Mouse (Mus musculus): ENCODE data around the gene Nutf2.

The Nutf2 gene

GRCm38 (mm10) chr8:105855248-105856167, 4.9 kb upstream of the Nutf2 start:
- peak; percentile 65 for DNase-seq (ENCODE audit: low read depth, low spot score)

GRCm38 (mm10) chr8:105856168-105856835, 4.1 kb upstream of the Nutf2 start:
- no peak for DNase-seq (ENCODE audit: low read depth, low spot score)

GRCm38 (mm10) chr8:105858495-105858894, 1.9 kb upstream of the Nutf2 start:
- no peak for DNase-seq (ENCODE audit: low read depth, low spot score)

- DNase-seq (ENCODE audit: low read depth, low spot score) = no peak
Measured at GRCm38 (mm10) chr8:105859314-105859713, 1.1 kb upstream of the Nutf2 start.

- no peak for DNase-seq (ENCODE audit: low read depth, low spot score)
Measured at GRCm38 (mm10) chr8:105861951-105862350, 1.6 kb downstream of the Nutf2 start.

- DNase-seq (ENCODE audit: low read depth, low spot score) = no peak
Measured at GRCm38 (mm10) chr8:105866364-105867029, 6.1 kb downstream of the Nutf2 start.

- no peak for DNase-seq (ENCODE audit: low read depth, low spot score)
Measured at GRCm38 (mm10) chr8:105874301-105874700, 13.9 kb downstream of the Nutf2 start.

- DNase-seq (ENCODE audit: low read depth, low spot score) = peak; percentile 90
Measured at GRCm38 (mm10) chr8:105880754-105881520, 20.6 kb downstream of the Nutf2 start, which contains the start of gene Edc4. TSS of gene Edc4 (plus strand) at chr8:105880881.

GRCm38 (mm10) chr8:105889756-105890465, 29.5 kb downstream of the Nutf2 start:
- no peak for DNase-seq (ENCODE audit: low read depth, low spot score)

- no peak for DNase-seq (ENCODE audit: low read depth, low spot score)
Measured at GRCm38 (mm10) chr8:105890870-105891269, 30.5 kb downstream of the Nutf2 start.

- DNase-seq (ENCODE audit: low read depth, low spot score) = no peak
Measured at GRCm38 (mm10) chr8:105892432-105892831, 32.1 kb downstream of the Nutf2 start.

- DNase-seq (ENCODE audit: low read depth, low spot score) = peak; percentile 78
Measured at GRCm38 (mm10) chr8:105893339-105893738, 33.0 kb downstream of the Nutf2 start, which contains the start of gene Nrn1l. TSS of gene Nrn1l (plus strand) at chr8:105893567.

GRCm38 (mm10) chr8:105897801-105898480, 37.6 kb downstream of the Nutf2 start:
- DNase-seq (ENCODE audit: low read depth, low spot score) = no peak

- peak; percentile 97 for DNase-seq (ENCODE audit: low read depth, low spot score)
Measured at GRCm38 (mm10) chr8:105900180-105900940, 40.0 kb downstream of the Nutf2 start, which contains the start of gene Pskh1. TSS of gene Pskh1 (plus strand) at chr8:105900441.

- DNase-seq (ENCODE audit: low read depth, low spot score) = no peak
Measured at GRCm38 (mm10) chr8:105900941-105901616, 40.7 kb downstream of the Nutf2 start.

GRCm38 (mm10) chr8:105919390-105919789, 59.0 kb downstream of the Nutf2 start:
- DNase-seq (ENCODE audit: low read depth, low spot score) = no peak

- no peak for DNase-seq (ENCODE audit: low read depth, low spot score)
Measured at GRCm38 (mm10) chr8:105925123-105925522, 64.7 kb downstream of the Nutf2 start.
